Mouse (Mus musculus): ENCODE data around the gene Krt13.

DNA sequence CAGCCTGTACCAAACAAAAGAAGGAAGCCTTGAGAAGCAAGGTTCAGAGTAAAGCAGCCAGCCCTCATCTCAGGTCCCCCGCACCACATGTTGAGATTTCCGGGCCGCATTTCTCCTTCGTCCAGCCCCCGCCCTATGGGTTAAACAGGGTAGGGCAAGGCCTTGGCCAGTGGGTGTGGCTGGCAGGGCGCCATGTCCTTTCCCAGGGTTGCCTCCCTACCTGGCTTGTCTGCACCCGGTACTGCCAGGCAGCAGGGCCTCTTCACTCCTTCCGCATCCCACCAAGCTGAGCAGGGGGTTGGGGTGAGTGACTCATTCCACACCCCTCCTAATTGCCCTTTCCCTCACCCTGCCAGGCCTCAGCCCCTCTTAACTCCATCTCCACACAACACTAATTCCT is 46.7 kb upstream of the Krt13 start:
- TF ChIP-seq CTCF (IDR thresholded peaks at IDR 0.05; ENCODE audit: borderline replicate concordance, control insufficient read depth, extremely low read depth, insufficient read depth, low read length, poor library complexity): no peak
- no peak for TF ChIP-seq POLR2A (IDR thresholded peaks at IDR 0.05; ENCODE audit: control insufficient read depth, extremely low read depth, insufficient read depth, low read length, poor library complexity)

Data from thymus, adult 2 months (tissue).